Mouse (Mus musculus) bone marrow macrophage, adult 2 months (primary cell): ENCODE measurements at regions not wholly inside any gene's neighbourhood (a gene's known extent, or its start where the extent isn't known, plus 50 kb on each side); places are given as distances from the start of the nearest gene placed in this dataset.

Source experiments
- CTCF ChIP-seq: IDR thresholded peaks from 2 replicates; pipeline ENCODE4 v1.5.1; 2012; ENCODE audit warnings: low read depth, mild to moderate bottlenecking, low read length, moderate library complexity
- POLR2A ChIP-seq: IDR thresholded peaks from 2 replicates; pipeline ENCODE4 v1.6.1; 2012; ENCODE audit warnings: mild to moderate bottlenecking, low read depth, low read length, borderline replicate concordance

- TF ChIP-seq CTCF (no peak), POLR2A (no peak)
Observed at GRCm38 (mm10) chr2:75464429-75464828, 194.6 kb upstream of the Hnrnpa3 start.
